8 mouse cellular contexts compared by ENCODE assay signal in the genomic region with DNA sequence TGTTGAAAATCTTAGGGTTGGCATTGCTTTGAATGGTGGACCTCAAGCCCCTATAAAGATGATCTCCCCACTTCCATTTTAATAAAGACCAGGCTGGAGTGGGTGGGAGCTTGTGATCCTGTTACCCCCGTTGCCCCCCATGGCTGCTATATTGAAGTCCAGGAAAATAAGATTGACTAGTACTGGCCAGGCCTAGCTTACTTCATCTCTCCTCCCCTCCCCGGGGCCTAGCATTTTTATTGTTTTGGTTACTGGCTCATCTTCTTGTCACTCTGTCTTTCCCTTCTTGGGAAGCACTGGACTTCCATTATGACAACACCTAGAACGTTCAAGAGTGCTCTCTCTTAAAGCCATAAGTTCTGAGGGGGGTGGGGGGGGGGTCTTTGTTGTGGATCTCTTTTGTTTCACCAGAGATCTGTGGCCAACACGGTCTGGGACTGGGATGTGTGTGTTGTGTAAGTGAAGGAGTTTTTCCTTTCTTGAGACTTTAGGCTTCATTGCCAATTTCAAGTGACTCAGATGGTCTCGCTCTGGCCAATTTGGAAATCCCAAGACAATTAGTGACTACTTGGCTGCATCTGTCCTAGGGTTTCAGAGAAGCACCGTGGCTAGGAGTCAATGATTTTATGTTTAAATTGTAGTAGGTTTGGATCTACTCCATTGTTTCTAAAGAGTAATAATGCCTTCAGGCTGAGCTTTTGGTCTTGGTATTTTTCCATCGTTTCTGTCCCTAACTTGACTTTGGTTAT. TPM values are rescaled to one million over a fixed set of nuclear protein-coding genes. Genes with fewer than 3 reads are reported as not detected.
DNase-seq lines count a peak whose midpoint lies in the region; ATAC-seq and TF ChIP-seq lines count a peak whose summit lies in the region.

No protein-coding gene starts in this region.

- DNase-seq in kidney, adult 18-20 months: peak; percentile 17
- DNase-seq in kidney, postnatal 25 days: no peak
- peak; percentile 2 for DNase-seq in R1 (ENCODE audit: low read depth, low spot score)
- peak; percentile 20 for DNase-seq in forebrain, embryonic 10.5 days (ENCODE audit: extremely low spot score, low spot score)
- DNase-seq in liver, postnatal 0 days: no peak
- DNase-seq in retina, postnatal 1 day: peak; percentile 49

- peak overlapping the region; percentile 98 for H3K27ac ChIP-seq in forebrain, embryonic 10.5 days
- peak overlapping the region; percentile 98 for H3K27ac ChIP-seq in hindbrain, embryonic 13.5 days
- H3K27ac ChIP-seq in liver, postnatal 0 days (ENCODE audit: low read depth): peak overlapping the region; percentile 95

- peak; percentile 41 for ATAC-seq in hindbrain, embryonic 13.5 days (ENCODE audit: low FRiP score)
- no peak for ATAC-seq in liver, postnatal 0 days
- ATAC-seq in megakaryocyte progenitor cell, adult 5-6 weeks (replicated peaks; ENCODE audit: poor library complexity): no peak; the same call in 1 of the 2 replicates

- no peak for TF ChIP-seq EP300 in liver, postnatal 0 days (IDR thresholded peaks at IDR 0.05; ENCODE audit: low read depth)

- peaks cover 30% of the 10 kb centered on the region for H3K4me1 ChIP-seq in forebrain, embryonic 10.5 days
- H3K4me1 ChIP-seq in hindbrain, embryonic 13.5 days (replicated peaks): peaks cover 37% of the 10 kb centered on the region
- peaks cover 8% of the 10 kb centered on the region for H3K4me1 ChIP-seq in liver, postnatal 0 days (ENCODE audit: insufficient read depth)

- TF ChIP-seq CTCF in liver, postnatal 0 days (IDR thresholded peaks at IDR 0.05; ENCODE audit: low read depth): no peak

- peak overlapping the region; percentile 98 for H3K9ac ChIP-seq in hindbrain, embryonic 13.5 days
- H3K9ac ChIP-seq in liver, postnatal 0 days (replicated peaks): peak overlapping the region; percentile 96

- peak overlapping the region; percentile 71 for H3K4me2 ChIP-seq in hindbrain, embryonic 13.5 days
- H3K4me2 ChIP-seq in liver, postnatal 0 days (ENCODE audit: low read depth, low read length): peak overlapping the region; percentile 79

- 31% methylated on average over 7 of the region's 7 CpGs for WGBS in forebrain, embryonic 10.5 days
- 22% methylated on average over 7 of the region's 7 CpGs for WGBS in hindbrain, embryonic 13.5 days
- WGBS in liver, postnatal 0 days (ENCODE audit: insufficient replicate concordance): 35% methylated on average over 7 of the region's 7 CpGs

- peak overlapping the region; percentile 89 for H3K4me3 ChIP-seq in forebrain, embryonic 10.5 days
- peak overlapping the region; percentile 92 for H3K4me3 ChIP-seq in hindbrain, embryonic 13.5 days
- H3K4me3 ChIP-seq in liver, postnatal 0 days (ENCODE audit: low read depth, low read length): peak overlapping the region; percentile 86

- H3K9me3 ChIP-seq in forebrain, embryonic 10.5 days: no peaks in the 10 kb centered on the region
- no peaks in the 10 kb centered on the region for H3K9me3 ChIP-seq in hindbrain, embryonic 13.5 days
- no peaks in the 10 kb centered on the region for H3K9me3 ChIP-seq in liver, postnatal 0 days (ENCODE audit: low read length)

- H3K36me3 ChIP-seq in forebrain, embryonic 10.5 days (replicated peaks): no peaks in the 10 kb centered on the region
- H3K36me3 ChIP-seq in hindbrain, embryonic 13.5 days: no peaks in the 10 kb centered on the region
- no peaks in the 10 kb centered on the region for H3K36me3 ChIP-seq in liver, postnatal 0 days (replicated peaks; ENCODE audit: insufficient read depth, low read length)

- no peaks in the 10 kb centered on the region for H3K27me3 ChIP-seq in forebrain, embryonic 10.5 days (ENCODE audit: poor library complexity, severe bottlenecking)
- no peaks in the 10 kb centered on the region for H3K27me3 ChIP-seq in hindbrain, embryonic 13.5 days
- no peaks in the 10 kb centered on the region for H3K27me3 ChIP-seq in liver, postnatal 0 days (ENCODE audit: insufficient read depth, low read length)

RNA-seq across cellular contexts. Expression of gene Ccdc50, which starts 1.0 kb away (rescaled TPM):
- polyA plus RNA-seq in forebrain, embryonic 10.5 days (2016; fragmentation: Nextera tagmentation; extraction: Ambion mirVana): 55.0 and 58.5 TPM in 2 replicates
- polyA plus RNA-seq in hindbrain, embryonic 13.5 days (2015; fragmentation: Nextera tagmentation; extraction: Ambion mirVana): 52.7 and 55.4 TPM in 2 replicates
- 10.3 and 11.0 TPM in 2 replicates for polyA plus RNA-seq in liver, postnatal 0 days (2015; fragmentation: Nextera tagmentation; extraction: Ambion mirVana)
- 129 and 143 TPM in 2 replicates for total RNA-seq in megakaryocyte progenitor cell, adult 5-6 weeks (2015)
- 77.9 and 146 TPM in 2 replicates for total RNA-seq in megakaryocyte progenitor cell, adult 5-6 weeks (2017)

RNA-seq across cellular contexts. Expression of gene Uts2b, which starts 19.7 kb away (rescaled TPM):
- polyA plus RNA-seq in forebrain, embryonic 10.5 days (2016; fragmentation: Nextera tagmentation; extraction: Ambion mirVana): not detected in 2 replicates
- 7.0 and 8.2 TPM in 2 replicates for polyA plus RNA-seq in hindbrain, embryonic 13.5 days (2015; fragmentation: Nextera tagmentation; extraction: Ambion mirVana)
- not detected in 2 replicates for polyA plus RNA-seq in liver, postnatal 0 days (2015; fragmentation: Nextera tagmentation; extraction: Ambion mirVana)
- total RNA-seq in megakaryocyte progenitor cell, adult 5-6 weeks (2015): not detected in 2 replicates
- total RNA-seq in megakaryocyte progenitor cell, adult 5-6 weeks (2017): not detected in 2 replicates

Comparison
In these comparisons a context has a peak if more than half of its experiments do, and no peak if none do; other contexts are left out.
1. DNase-seq: peak in kidney, adult 18-20 months (single experiment), R1 (single experiment), forebrain, embryonic 10.5 days (single experiment) and retina, postnatal 1 day (single experiment); none in kidney, postnatal 25 days (0 of 2) and liver, postnatal 0 days (single experiment).
2. Peak in every context shown above with its lines, with median percentiles within 50 percentile points of each other: H3K27ac ChIP-seq and H3K4me3 ChIP-seq.